Mouse (Mus musculus): ENCODE results near the gene Tmem214. TPM values are rescaled to one million over a fixed set of nuclear protein-coding genes. Genes with fewer than 3 reads are reported as not detected.
"Not testable (repeated sequence)": the region's sequence is repeated elsewhere in the genome, so short reads cannot be mapped to it uniquely, and the experiment has no call there.

The Tmem214 gene
- polyA plus RNA-seq, 1 experiment, result 60.3 TPM

DNA sequence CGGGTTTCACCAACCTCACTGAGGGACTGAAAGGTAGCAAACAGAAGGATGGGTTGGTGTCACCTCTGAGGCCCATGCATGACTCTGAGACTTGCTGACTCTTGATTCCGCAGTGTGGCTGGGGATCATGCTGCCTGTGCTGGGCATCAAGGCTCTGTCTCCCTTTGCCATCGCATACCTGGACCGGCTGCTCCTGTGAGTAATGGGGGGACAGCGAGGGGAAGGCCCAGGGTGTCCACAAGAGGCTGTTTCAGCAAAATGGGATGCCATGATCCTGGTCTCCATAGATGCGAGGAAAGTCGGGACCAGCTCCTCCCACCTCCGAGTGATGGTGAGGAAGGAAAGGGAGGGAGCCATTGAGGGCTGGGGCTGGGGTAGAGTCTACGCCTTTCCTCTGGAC is 4.8 kb downstream of the Tmem214 start:
- Histone ChIP-seq H3K27ac (ENCODE audit: insufficient read depth, low read length) (no peak overlapping the region), H3K36me3 (ENCODE audit: control insufficient read depth, insufficient read depth, low read length) (peaks cover 49% of the 10 kb centered on the region), H3K27me3 (ENCODE audit: control insufficient read depth, insufficient read depth, low read length) (no peaks in the 10 kb centered on the region), H3K4me1 (ENCODE audit: control insufficient read depth, insufficient read depth, insufficient read length) (peaks cover 4% of the 10 kb centered on the region; the same call in 1 of the 2 replicates), H3K4me3 (ENCODE audit: extremely low read depth, insufficient read depth, insufficient read length) (no peak overlapping the region)
- DNase-seq (ENCODE audit: low read depth in 1 of 2, low spot score in 2 of 2), result no peak
- 96% methylated on average over 9 of the region's 9 CpGs for WGBS
- TF ChIP-seq POLR2A (IDR thresholded peaks at IDR 0.05; ENCODE audit: low read depth, low read length), result no peak

DNA sequence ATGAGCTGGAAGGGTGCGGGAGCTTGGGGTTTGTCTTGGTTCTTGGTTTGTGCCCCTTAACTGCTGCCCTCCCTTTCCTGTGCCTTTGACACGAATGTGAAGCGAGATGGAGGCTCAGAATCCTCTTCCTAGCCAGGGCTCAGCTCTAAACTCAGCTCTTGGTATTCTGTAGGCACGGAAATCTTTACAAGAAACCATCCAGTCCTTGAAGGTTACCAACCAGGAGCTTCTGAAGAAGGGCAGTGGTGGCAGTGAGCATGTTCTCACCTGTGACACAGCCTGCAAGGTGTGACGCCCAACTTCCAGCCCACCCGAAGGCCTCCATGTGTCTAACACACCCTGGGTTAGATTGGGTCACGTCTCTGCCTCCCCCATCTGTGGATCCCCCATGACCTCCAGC is 6.6 kb downstream of the Tmem214 start:
- Histone ChIP-seq H3K27me3 (ENCODE audit: control insufficient read depth, insufficient read depth, low read length) (no peaks in the 10 kb centered on the region), H3K36me3 (ENCODE audit: control insufficient read depth, insufficient read depth, low read length) (peaks cover 49% of the 10 kb centered on the region), H3K4me1 (ENCODE audit: control insufficient read depth, insufficient read depth, insufficient read length) (no peaks in the 10 kb centered on the region; the same call in 1 of the 2 replicates), H3K4me3 (ENCODE audit: extremely low read depth, insufficient read depth, insufficient read length) (no peak overlapping the region), H3K27ac (ENCODE audit: insufficient read depth, low read length) (no peak overlapping the region)
- DNase-seq (ENCODE audit: low read depth in 1 of 2, low spot score in 2 of 2), result no peak
- 92% methylated on average over 7 of the region's 7 CpGs for WGBS
- TF ChIP-seq POLR2A (IDR thresholded peaks at IDR 0.05; ENCODE audit: low read depth, low read length), result no peak
- no peak for TF ChIP-seq CTCF (IDR thresholded peaks at IDR 0.05; ENCODE audit: extremely low read depth, insufficient read depth, insufficient read length, insufficient replicate concordance)

DNA sequence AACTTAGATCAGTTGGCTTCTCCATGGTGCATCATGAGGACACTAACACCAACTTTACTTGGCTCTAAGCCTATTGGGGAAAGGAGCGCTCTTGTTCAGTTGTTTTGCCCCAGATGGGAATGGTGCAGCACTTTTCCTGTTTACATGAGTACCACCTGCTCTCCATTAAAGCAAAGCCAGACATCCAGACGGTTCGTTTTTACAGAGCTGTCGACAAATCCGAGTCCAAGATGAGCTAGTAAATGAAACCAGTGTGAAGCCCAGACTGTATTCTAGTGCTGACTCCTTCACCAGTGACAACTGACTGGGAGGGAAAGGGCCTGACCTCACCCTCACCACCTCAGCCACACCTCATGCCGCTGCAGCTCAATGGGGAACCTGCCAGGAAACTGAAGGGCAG is 10.8 kb downstream of the Tmem214 start:
- DNase-seq (ENCODE audit: low read depth in 1 of 2, low spot score in 2 of 2), result no peak
- TF ChIP-seq POLR2A (IDR thresholded peaks at IDR 0.05; ENCODE audit: low read depth, low read length) (no peak), CTCF (IDR thresholded peaks at IDR 0.05; ENCODE audit: extremely low read depth, insufficient read depth, insufficient read length, insufficient replicate concordance) (no peak)
- Histone ChIP-seq H3K27ac (ENCODE audit: insufficient read depth, low read length) (no peak overlapping the region), H3K27me3 (ENCODE audit: control insufficient read depth, insufficient read depth, low read length) (no peaks in the 10 kb centered on the region), H3K36me3 (ENCODE audit: control insufficient read depth, insufficient read depth, low read length) (peaks cover 30% of the 10 kb centered on the region), H3K4me3 (ENCODE audit: extremely low read depth, insufficient read depth, insufficient read length) (no peak overlapping the region), H3K4me1 (ENCODE audit: control insufficient read depth, insufficient read depth, insufficient read length) (no peaks in the 10 kb centered on the region)
- WGBS, result 79% methylated on average over 6 of the region's 6 CpGs

DNA sequence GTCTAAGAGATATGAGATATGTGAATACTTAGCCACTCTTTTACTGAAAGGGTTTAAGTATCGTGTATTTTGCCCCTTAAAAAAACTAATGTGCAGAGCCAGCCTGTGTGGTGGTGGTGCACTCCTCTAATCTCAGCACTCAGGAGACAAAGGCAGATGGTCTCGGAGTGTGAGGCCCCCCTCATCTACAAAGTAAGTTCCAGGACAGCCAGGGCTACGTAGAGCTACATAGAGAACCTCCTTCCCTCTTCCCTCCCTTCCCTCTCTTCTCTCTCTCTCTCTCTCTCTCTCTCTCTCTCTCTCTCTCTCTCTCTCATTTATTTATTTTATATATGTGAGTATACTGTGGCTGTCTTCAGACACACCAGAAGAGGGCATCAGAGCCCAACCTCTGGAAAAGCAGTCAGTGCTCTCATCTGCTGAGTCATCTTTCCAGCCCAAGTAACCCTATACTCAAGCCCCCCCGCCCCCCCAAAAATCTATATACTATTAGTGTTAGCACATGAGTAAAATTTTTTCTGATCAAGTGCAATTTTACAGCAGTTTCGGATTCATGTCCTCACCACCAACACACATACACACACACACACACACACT is 11.6 kb downstream of the Tmem214 start:
- peaks cover 23% of the 10 kb centered on the region for H3K36me3 ChIP-seq (ENCODE audit: control insufficient read depth, insufficient read depth, low read length)
- WGBS, result 82% methylated on average over 5 of the region's 5 CpGs
- no peak for DNase-seq (ENCODE audit: low read depth in 1 of 2, low spot score in 2 of 2)
- no peaks in the 10 kb centered on the region for H3K4me1 ChIP-seq (ENCODE audit: control insufficient read depth, insufficient read depth, insufficient read length)
- no peak overlapping the region for H3K27ac ChIP-seq (ENCODE audit: insufficient read depth, low read length)
- no peaks in the 10 kb centered on the region for H3K27me3 ChIP-seq (ENCODE audit: control insufficient read depth, insufficient read depth, low read length)
- no peak for TF ChIP-seq CTCF (IDR thresholded peaks at IDR 0.05; ENCODE audit: extremely low read depth, insufficient read depth, insufficient read length, insufficient replicate concordance)
- no peak overlapping the region for H3K4me3 ChIP-seq (ENCODE audit: extremely low read depth, insufficient read depth, insufficient read length)

DNA sequence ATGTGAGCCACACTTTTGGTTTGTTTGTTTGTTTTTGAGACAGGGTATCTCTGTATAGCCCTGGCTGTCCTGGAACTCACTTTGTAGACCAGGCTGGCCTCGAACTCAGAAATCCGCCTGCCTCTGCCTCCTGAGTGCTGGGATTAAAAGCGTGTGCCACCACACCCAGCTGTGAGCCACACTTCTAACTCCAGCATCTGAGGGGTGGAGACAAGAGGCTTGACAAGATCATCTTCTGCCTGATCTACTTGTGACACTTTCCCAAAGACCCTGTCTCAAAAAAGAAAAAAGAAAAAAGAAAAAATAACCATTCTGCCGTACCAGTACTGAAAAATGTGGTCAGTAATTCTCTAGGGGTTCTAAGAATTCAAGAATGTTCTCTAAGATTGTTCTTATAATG is 14.0 kb downstream of the Tmem214 start:
- not testable (repeated sequence) for H3K36me3 ChIP-seq (ENCODE audit: control insufficient read depth, insufficient read depth, low read length); H3K27ac ChIP-seq (ENCODE audit: insufficient read depth, low read length); H3K27me3 ChIP-seq (ENCODE audit: control insufficient read depth, insufficient read depth, low read length); H3K4me1 ChIP-seq (ENCODE audit: control insufficient read depth, insufficient read depth, insufficient read length); DNase-seq (ENCODE audit: low read depth in 1 of 2, low spot score in 2 of 2); H3K4me3 ChIP-seq (ENCODE audit: extremely low read depth, insufficient read depth, insufficient read length)
- 81% methylated on average over 4 of the region's 4 CpGs for WGBS

DNA sequence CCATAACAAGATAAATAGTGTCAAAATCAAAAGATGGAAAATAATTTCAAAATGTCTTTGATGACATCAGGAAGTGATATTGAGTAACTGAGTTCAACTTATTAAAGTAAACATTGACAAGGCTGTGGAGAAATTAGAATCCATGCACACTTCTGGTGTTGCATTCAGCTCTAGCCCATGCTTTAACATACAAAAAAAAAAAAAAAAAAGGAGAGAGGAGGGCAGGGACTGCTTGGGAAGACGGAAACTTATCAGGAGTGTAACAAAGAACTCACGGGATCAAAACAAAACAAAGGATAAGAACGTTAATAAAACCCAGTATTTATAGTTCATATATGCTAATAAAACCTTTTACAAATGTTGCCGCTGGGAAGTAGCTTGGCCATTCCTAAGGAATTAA is 18.4 kb downstream of the Tmem214 start:
- TF ChIP-seq POLR2A (IDR thresholded peaks at IDR 0.05; ENCODE audit: low read depth, low read length) (no peak), CTCF (IDR thresholded peaks at IDR 0.05; ENCODE audit: extremely low read depth, insufficient read depth, insufficient read length, insufficient replicate concordance) (no peak)
- 72% methylated on average over 4 of the region's 4 CpGs for WGBS
- H3K27ac ChIP-seq (ENCODE audit: insufficient read depth, low read length), result no peak overlapping the region

DNA sequence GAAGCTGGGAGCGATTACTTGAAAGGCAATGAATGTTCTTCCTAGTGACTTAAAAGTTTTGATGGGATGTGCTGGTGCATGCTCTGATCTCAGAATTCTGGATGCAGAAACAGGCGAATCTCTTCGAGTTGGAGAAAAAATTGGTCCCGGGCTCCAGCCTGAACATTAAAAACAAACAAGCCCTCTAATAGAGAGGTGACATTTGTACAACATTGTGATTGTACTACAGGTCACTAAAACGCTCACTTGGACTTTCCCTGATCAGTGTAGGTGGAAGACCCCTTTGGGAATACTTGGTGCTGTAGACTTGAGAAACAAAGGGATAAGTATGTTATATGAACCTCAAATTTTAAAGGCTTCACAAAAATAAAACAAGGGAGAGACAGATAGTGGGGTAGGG is 18.9 kb downstream of the Tmem214 start:
- 31% methylated on average over 5 of the region's 5 CpGs for WGBS
- H3K27ac ChIP-seq (ENCODE audit: insufficient read depth, low read length), result no peak overlapping the region
- H3K4me3 ChIP-seq (ENCODE audit: extremely low read depth, insufficient read depth, insufficient read length), result no peak overlapping the region

More for the DNA sequence above, 18.4 kb downstream of the Tmem214 start:
- no peak overlapping the region for H3K4me3 ChIP-seq (ENCODE audit: extremely low read depth, insufficient read depth, insufficient read length)
- no peak for DNase-seq (ENCODE audit: low read depth in 1 of 2, low spot score in 2 of 2)
- no peaks in the 10 kb centered on the region; the same call in 1 of the 2 replicates for H3K4me1 ChIP-seq (ENCODE audit: control insufficient read depth, insufficient read depth, insufficient read length)
- H3K27me3 ChIP-seq (ENCODE audit: control insufficient read depth, insufficient read depth, low read length), result no peaks in the 10 kb centered on the region
- H3K36me3 ChIP-seq (ENCODE audit: control insufficient read depth, insufficient read depth, low read length), result no peaks in the 10 kb centered on the region

More for the DNA sequence above, 18.9 kb downstream of the Tmem214 start:
- no peak for DNase-seq (ENCODE audit: low read depth in 1 of 2, low spot score in 2 of 2)
- no peaks in the 10 kb centered on the region; the same call in 1 of the 2 replicates for H3K36me3 ChIP-seq (ENCODE audit: control insufficient read depth, insufficient read depth, low read length)
- H3K4me1 ChIP-seq (ENCODE audit: control insufficient read depth, insufficient read depth, insufficient read length), result no peaks in the 10 kb centered on the region; the same call in 1 of the 2 replicates
- H3K27me3 ChIP-seq (ENCODE audit: control insufficient read depth, insufficient read depth, low read length), result no peaks in the 10 kb centered on the region
- no peak for TF ChIP-seq POLR2A (IDR thresholded peaks at IDR 0.05; ENCODE audit: low read depth, low read length)

Data from spleen, adult 2 months (tissue).